Mouse (Mus musculus) adrenal gland, postnatal 25 days (tissue): ENCODE data around the gene B2m. TPM values are rescaled to one million over a fixed set of nuclear protein-coding genes. Genes with fewer than 3 reads are reported as not detected.
"Not testable (repeated sequence)": the region's sequence is repeated elsewhere in the genome, so short reads cannot be mapped to it uniquely, and the experiment has no call there.

ENCODE experiments used
- DNase-seq: peaks from one replicate; pipeline ENCODE4 v3.0.0; 2021; ENCODE audit warnings: mixed read lengths
- long read RNA-seq: library from polyadenylated mRNA; stranded (forward); transcript quantifications from one replicate; pipeline ENCODE4 v2.0.0, GENCODE M21; 2021
- total RNA-seq: library from RNA; stranded (reverse); gene quantifications from 2 replicates; pipeline ENCODE4 v1.2.3, GENCODE M21; 2021

B2m gene
- 468 and 486 TPM in 2 replicates for total RNA-seq
- long read RNA-seq, transcript B2m-201 (4 exons, 860 nt), result major isoform, 416 of 448 reads
- long read RNA-seq, partial matches to known transcripts, result 17 of 448 reads
- long read RNA-seq, other reads (novel, unspliced or antisense), result 15 of 448 reads

DNA sequence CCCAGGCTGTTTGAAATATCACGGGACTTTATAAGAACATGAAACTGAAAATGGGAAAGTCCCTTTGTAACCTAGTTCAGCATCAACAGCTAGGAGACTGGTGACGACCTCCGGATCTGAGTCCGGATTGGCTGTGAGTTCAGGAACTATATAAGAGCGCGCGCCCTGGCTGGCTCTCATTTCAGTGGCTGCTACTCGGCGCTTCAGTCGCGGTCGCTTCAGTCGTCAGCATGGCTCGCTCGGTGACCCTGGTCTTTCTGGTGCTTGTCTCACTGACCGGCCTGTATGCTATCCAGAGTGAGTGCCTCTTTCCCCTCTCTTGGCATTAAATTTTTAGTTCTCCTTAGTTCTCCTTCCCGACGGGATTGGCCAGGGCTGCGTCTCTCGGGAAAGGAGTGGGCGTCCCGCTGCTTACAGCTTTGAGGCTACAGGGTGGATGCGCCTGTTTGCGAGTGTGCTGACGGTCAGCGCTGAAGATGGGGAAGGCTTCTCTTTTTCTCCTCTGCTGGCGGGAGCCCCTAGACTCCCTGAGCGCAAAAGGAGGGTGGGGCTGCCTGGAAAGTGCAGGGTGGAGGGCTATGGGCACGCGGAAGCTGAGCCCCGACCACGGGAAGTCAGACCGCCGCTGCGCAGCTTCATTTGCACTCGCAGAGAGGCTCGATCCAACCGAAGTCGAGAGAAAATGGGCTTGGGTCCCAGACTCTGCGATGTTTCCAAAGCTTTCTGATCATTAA is at the start of gene B2m:
Gene B2m, plus strand, starts transcription at position 179 of the 734 bp plus-strand sequence.
- DNase-seq, result peak; percentile 91

DNA sequence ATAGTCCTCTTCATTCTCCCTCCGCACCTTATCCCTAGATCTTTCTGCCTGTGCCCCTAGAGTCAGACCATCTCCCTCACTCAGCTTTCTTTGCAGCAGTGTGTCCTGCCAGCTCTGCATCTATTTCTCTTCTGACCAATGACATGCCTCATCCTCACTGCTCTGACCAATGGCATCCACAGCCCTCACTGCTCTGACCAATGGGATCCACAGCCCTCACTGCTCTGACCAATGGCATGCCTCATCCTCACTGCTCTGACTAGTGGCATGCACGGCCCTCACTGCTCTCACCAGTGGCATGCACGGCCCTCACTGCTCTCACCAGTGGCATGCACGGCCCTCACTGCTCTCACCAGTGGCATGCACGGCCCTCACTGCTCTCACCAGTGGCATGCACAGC is 49.8 kb upstream of the B2m start:
- DNase-seq, result not testable (repeated sequence)

- DNase-seq, result peak; percentile 35
Observed at GRCm38 (mm10) chr2:122102070-122102469, 45.4 kb upstream of the B2m start.

DNA sequence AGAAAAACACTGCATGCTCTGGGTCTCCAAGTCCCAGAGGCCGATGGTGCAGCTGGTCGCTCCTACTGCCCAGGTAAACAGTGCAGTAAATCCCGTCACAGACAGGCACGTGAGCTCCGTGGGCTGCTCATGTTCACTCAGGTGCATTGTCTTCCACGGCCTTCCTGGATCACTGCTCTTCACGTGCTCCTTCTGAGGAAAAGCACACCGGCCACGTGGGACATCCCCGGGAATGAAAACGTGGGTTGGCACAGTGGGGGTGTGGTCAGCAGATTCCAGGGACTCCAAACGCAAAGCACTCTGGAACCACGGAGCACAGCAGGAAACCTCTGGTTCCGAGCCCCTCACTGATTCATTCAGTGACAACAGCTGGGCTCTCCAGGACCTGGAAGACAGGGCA is 39.4 kb upstream of the B2m start:
- DNase-seq, result no peak

GRCm38 (mm10) chr2:122109714-122110113 is 37.8 kb upstream of the B2m start:
- DNase-seq, result no peak

DNA sequence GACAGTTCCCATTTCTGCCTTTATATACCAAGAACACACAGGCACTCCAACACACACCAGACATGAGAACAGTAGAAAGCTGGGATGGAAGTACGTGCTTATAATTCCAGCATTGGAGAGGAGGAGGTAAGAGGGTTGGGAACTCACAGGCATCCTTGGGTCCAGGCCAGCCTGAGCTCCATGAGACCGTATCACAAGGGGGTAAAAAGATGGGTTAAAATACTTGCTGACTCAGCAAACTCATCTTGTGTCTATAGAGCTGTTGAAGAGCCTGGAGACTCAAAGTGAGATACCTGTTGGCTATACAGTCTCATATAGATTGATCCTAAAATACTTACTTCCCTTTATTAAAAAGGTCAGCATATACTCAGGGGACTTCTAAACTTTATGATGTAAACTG is 30.6 kb upstream of the B2m start:
- DNase-seq, result no peak

GRCm38 (mm10) chr2:122117961-122118958 is 29.2 kb upstream of the B2m start, which contains the start of gene Spg11:
Gene Spg11, minus strand, starts transcription at chr2:122118386.
- DNase-seq, result peak; percentile 98

DNA sequence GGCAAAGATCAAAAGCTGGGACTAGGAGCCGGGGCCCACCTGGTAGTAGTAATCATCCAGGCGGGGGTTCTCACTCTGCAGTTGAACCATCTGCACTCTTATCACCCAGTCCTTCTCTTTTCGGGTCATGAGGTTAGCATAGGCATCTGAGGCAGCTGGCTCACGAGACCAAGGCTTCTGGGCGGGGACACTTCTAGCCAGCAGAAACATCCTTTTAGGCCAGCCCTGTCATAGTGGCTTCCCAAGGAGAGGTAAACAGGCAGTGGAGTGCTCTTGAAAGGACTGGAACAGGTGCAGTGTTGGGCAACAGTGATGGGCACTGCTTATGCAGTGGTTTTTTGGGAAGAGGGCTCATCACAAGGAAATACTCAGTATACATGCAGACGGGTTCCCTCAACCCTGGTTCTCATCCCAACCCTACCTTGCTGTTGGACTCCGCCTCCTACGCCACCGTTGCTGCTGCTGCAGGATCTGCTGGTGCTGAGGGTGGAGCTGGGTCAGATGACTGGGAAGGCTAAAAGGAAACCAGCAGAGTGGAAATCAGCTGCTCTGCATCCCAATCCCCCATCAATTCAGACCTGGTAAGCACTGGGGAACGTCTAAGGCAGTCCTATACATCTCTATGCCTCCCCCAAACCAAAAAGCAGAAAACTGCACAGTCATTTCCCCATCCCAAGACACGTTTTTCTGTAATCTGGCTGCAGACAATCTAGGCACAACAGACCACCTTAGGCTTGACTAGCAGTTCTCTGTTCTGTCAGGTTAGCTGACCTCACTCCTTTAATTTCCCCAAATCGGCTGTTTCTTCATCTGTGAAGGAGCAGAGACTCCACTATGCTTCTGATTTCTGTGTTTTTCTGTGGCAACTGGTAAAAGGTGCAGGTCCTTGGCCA is 21.6 kb upstream of the B2m start:
- DNase-seq, result no peak

DNA sequence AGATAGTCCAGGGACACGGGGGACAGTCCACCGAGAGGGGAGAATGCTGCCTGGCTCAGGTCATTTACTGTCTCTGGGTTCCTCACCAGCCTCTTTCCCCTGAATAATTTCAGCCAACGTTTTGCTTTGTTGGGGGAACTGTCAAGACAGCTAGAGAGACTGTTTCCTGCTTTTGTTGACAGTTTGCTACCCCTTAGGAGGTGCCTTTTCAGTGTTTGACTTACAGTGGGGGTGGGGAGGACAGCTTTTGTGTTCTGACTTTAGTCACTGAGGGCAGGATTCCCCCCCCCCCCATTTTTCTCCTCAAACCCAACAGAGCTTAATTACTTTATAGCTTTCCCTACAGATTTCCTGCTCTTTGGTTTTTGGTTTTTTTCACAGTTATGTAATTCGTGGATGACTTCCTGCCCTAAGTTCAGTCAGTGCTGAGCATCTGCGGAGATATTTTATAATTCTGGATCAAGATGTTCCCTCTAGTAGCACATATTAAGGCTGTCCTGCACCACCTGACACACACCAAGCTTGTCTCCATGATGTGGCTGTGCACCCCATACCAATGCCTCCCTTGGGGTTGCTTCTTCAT is 20.6 kb upstream of the B2m start:
- no peak for DNase-seq

- no peak for DNase-seq
Observed at GRCm38 (mm10) chr2:122127635-122128034, 19.9 kb upstream of the B2m start.

- DNase-seq, result no peak
Observed at GRCm38 (mm10) chr2:122132078-122132477, 15.4 kb upstream of the B2m start.

DNA sequence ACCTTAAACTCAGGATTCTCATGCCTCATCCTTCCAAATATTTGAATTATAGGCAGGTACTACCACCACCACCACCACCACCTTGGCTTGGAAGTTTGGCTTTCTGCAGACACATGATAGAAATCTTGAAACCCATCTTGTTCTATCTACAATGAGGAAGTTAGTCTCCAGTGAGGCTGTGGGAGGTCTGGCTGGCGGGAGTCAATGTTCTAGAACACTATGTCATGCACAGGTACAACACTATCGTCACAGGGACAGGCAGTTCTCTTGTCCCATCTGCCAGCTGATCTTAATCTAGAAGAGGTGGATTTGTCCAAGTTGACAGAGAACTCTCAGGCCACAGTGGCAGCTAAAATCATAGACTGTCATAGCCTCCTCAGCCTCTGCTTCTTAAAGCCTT is 14.9 kb upstream of the B2m start:
- DNase-seq, result no peak

DNA sequence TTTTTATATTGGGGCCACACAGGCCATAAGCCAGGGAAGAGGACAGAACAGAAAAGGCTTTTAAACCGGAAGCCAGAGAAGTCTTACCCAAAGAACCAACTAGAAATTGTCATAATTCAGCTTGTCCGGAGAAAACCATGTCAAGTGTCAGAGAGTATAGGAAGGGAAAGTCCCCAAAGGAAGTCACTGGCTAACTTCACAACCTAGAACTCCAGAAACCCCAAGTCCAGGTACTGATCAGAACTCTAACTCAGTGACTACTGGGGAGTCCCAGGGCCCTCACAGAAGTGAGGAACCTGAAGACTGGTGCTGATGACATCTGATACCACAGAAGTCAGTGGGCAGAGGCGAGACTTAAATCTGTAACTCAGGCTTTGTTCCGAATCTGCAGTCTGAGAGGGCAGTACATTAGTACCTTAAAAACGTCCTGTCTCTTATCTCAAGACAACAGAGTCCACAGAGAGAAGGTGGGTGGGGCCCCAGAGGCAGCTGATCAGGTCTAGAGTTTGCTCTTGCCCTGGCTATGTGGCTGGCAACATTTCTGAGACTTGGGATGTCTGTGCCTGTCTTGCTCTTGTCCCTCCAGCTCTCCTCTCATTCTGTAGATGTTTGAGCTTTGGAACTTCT is 9.5 kb upstream of the B2m start:
- no peak for DNase-seq

GRCm38 (mm10) chr2:122140815-122141214 is 6.7 kb upstream of the B2m start:
- no peak for DNase-seq

GRCm38 (mm10) chr2:122141332-122141967 is 6.0 kb upstream of the B2m start:
- no peak for DNase-seq

DNA sequence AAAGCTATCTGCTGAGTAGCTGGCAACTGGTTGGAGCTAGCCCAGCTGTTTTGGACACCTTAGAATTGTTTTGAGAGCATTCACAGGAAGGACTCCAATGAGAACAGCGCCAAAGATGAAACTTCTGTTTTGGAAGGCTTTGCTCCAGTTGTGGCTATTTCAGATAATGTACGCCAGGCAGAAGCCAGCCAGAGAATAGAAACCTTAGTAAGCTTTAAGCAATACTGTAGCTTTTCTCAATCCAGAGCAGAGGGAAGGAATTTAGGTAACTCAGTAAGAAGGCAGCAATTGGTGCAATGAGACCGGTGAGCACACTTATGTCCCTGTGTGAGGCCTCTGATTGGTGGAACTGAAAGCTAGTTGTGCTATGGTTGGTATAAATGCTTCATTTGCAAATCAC is 4.4 kb upstream of the B2m start:
- no peak for DNase-seq

DNA sequence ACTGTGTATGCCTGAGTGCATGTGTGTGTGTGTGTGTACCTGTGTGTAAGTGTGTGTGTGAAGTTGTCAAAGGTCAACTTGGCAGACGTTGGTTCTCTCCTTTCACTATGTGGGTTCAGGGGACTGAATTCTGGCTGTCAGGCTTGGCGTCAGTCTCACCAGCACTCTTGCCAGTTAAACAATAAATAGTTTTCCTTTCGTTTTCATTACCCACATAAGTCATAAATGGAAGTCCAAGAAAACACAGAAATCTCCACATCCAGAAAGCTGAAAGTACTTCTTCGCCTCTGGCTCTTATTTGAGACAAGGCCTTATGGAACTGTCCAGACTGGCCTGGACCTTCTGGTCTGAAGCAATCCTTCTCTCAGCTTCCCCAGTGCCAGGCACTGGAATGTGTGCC is 1.7 kb upstream of the B2m start:
- DNase-seq, result no peak

DNA sequence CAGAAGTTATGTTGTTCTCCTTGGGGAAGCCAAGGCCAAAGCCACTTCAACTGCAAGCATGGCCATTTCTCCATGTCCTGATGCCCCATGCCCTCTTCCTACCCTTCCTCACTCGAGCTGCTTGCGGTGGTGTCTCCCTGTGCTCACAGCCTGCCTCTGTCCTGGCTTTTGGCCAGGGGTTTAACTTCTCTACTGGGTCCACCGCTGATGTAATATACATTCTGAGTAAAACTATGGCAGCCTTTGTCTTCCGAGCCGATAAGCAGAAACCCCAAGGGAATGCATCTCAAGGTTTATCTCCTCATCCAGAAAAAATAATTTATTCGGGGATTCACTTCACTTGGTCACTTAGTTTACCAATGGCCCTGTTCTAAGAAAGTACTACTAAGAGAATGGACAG is 799 bp upstream of the B2m start:
- no peak for DNase-seq

DNA sequence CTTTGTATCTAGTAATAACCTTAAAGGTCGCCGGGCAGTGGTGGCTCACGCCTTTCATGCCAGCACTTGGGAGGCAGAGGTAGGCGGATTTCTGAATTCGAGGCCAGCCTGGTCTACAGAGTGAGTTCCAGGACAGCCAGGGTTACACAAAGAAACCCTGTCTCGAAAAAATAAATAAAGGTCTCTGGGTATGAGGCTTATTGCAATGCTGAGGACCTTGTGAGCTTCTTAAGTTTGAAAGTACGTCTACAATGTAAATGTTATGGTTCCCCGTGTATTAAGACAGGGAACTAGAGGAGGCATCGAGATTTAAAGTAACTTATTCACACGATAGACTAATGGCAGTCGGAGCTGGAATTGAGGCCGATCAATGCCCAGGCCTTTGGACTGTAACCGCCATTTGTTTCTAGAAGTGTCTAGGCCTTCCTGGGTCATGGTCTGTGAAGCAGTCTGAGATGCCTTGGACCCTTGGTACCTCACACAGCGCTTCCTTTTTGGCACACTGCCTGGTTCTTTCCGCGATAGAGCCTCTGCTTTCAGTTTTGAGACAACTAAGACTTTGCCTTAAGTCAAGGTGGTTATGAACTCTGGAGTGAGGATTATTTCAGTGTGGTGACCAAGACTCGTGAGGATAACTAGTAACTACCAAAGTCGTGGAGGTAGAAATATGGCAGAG is 894 bp downstream of the B2m start:
- peak; percentile 63 for DNase-seq

GRCm38 (mm10) chr2:122149316-122149715 is 1.8 kb downstream of the B2m start:
- no peak for DNase-seq
